9 mouse cellular contexts compared by ENCODE assay signal in genomic region chr6:125087937-125088336, GRCm38 (mm10). TPM values are rescaled to one million over a fixed set of nuclear protein-coding genes. Genes with fewer than 3 reads are reported as not detected.
DNase-seq lines count a peak whose midpoint lies in the region; ATAC-seq lines count a peak whose summit lies in the region.
"Had no signal": no experiment of that assay in that cellular context is flagged by ENCODE, and none has a peak within 500 bp of the region (broad histone marks: within the 10 kb centered on the region; RNA-seq: fewer than 3 reads in every experiment).

No protein-coding gene starts in this region.

- DNase-seq in heart, postnatal 10 days = no peak
- DNase-seq in embryonic facial prominence, embryonic 11.5 days (ENCODE audit: low spot score) = no peak
- no peak for DNase-seq in midbrain, embryonic 11.5 days (ENCODE audit: low spot score, missing footprints)
- DNase-seq in thymus, adult 18-20 months = no peak
- DNase-seq in ovary, postnatal 36 days (ENCODE audit: low spot score) = no peak
- no peak for DNase-seq in MN1 (ENCODE audit: low spot score)

- H3K9ac ChIP-seq in heart, embryonic 11.5 days (ENCODE audit: low read depth, low read length) = no peak overlapping the region
- no peak overlapping the region for H3K9ac ChIP-seq in embryonic facial prominence, embryonic 11.5 days (replicated peaks; ENCODE audit: low read length)
- no peak overlapping the region for H3K9ac ChIP-seq in hindbrain, embryonic 15.5 days
- H3K9ac ChIP-seq in midbrain, embryonic 11.5 days (ENCODE audit: low read length) = no peak overlapping the region

- intact Hi-C loops in heart, postnatal 10 days (cut with DNase I) = no loop called here

- no peak overlapping the region for H3K4me2 ChIP-seq in heart, embryonic 11.5 days
- no peak overlapping the region for H3K4me2 ChIP-seq in embryonic facial prominence, embryonic 11.5 days (ENCODE audit: low read depth, low read length)
- no peak overlapping the region for H3K4me2 ChIP-seq in hindbrain, embryonic 15.5 days
- H3K4me2 ChIP-seq in midbrain, embryonic 11.5 days = no peak overlapping the region

- no peak overlapping the region for H3K4me3 ChIP-seq in heart, embryonic 11.5 days (ENCODE audit: low read depth, low read length)
- no peak overlapping the region for H3K4me3 ChIP-seq in embryonic facial prominence, embryonic 11.5 days (ENCODE audit: low read depth, low read length)
- H3K4me3 ChIP-seq in hindbrain, embryonic 15.5 days = no peak overlapping the region
- no peak overlapping the region for H3K4me3 ChIP-seq in midbrain, embryonic 11.5 days (ENCODE audit: low read depth, low read length)

- H3K27me3 ChIP-seq in heart, embryonic 11.5 days (ENCODE audit: control insufficient read depth, insufficient read depth, low read length) = no peaks in the 10 kb centered on the region
- H3K27me3 ChIP-seq in embryonic facial prominence, embryonic 11.5 days (ENCODE audit: control insufficient read depth, insufficient read depth, low read length) = no peaks in the 10 kb centered on the region
- H3K27me3 ChIP-seq in hindbrain, embryonic 15.5 days = no peaks in the 10 kb centered on the region
- no peaks in the 10 kb centered on the region for H3K27me3 ChIP-seq in midbrain, embryonic 11.5 days (ENCODE audit: control insufficient read depth, insufficient read depth, low read length)

- WGBS in heart, embryonic 11.5 days (ENCODE audit: insufficient replicate concordance) = 80% methylated on average over 3 of the region's 3 CpGs
- WGBS in embryonic facial prominence, embryonic 11.5 days = 85% methylated on average over 3 of the region's 3 CpGs
- WGBS in hindbrain, embryonic 15.5 days = 78% methylated on average over 3 of the region's 3 CpGs
- WGBS in midbrain, embryonic 11.5 days = 74% methylated on average over 3 of the region's 3 CpGs

- H3K9me3 ChIP-seq in heart, embryonic 11.5 days (replicated peaks; ENCODE audit: control insufficient read depth, low read length) = no peaks in the 10 kb centered on the region
- H3K9me3 ChIP-seq in embryonic facial prominence, embryonic 11.5 days (replicated peaks; ENCODE audit: control insufficient read depth, low read length) = no peaks in the 10 kb centered on the region
- no peaks in the 10 kb centered on the region for H3K9me3 ChIP-seq in hindbrain, embryonic 15.5 days
- H3K9me3 ChIP-seq in midbrain, embryonic 11.5 days (ENCODE audit: control insufficient read depth, low read length) = no peaks in the 10 kb centered on the region

- H3K36me3 ChIP-seq in heart, embryonic 11.5 days (ENCODE audit: control insufficient read depth, insufficient read depth, low read length) = no peaks in the 10 kb centered on the region
- no peaks in the 10 kb centered on the region for H3K36me3 ChIP-seq in embryonic facial prominence, embryonic 11.5 days (replicated peaks; ENCODE audit: control insufficient read depth, insufficient read depth, low read depth, low read length)
- no peaks in the 10 kb centered on the region for H3K36me3 ChIP-seq in hindbrain, embryonic 15.5 days
- H3K36me3 ChIP-seq in midbrain, embryonic 11.5 days (ENCODE audit: control insufficient read depth, insufficient read depth, low read length) = no peaks in the 10 kb centered on the region

- ATAC-seq in heart, embryonic 11.5 days (replicated peaks; ENCODE audit: insufficient number of reproducible peaks, low FRiP score, low TSS enrichment) = no peak
- ATAC-seq in embryonic facial prominence, embryonic 11.5 days (replicated peaks; ENCODE audit: insufficient number of reproducible peaks, low FRiP score, low TSS enrichment, low read depth) = no peak
- no peak for ATAC-seq in hindbrain, embryonic 15.5 days (ENCODE audit: low FRiP score, low read depth)
- ATAC-seq in midbrain, embryonic 11.5 days (ENCODE audit: low FRiP score) = no peak

- peak overlapping the region; percentile 92 for H3K27ac ChIP-seq in heart, embryonic 11.5 days (ENCODE audit: low read depth, low read length)
- H3K27ac ChIP-seq in embryonic facial prominence, embryonic 11.5 days (replicated peaks; ENCODE audit: low read depth, low read length) = 0 out of 2 replicates have a peak overlapping the region, but pooled peaks have one; percentile 78
- H3K27ac ChIP-seq in hindbrain, embryonic 15.5 days (replicated peaks) = peak overlapping the region; percentile 93
- peak overlapping the region; percentile 96 for H3K27ac ChIP-seq in midbrain, embryonic 11.5 days (ENCODE audit: low read depth, low read length)

- peaks cover 22% of the 10 kb centered on the region for H3K4me1 ChIP-seq in heart, embryonic 11.5 days (ENCODE audit: control insufficient read depth, insufficient read depth, low read length)
- peaks cover 3% of the 10 kb centered on the region for H3K4me1 ChIP-seq in embryonic facial prominence, embryonic 11.5 days (ENCODE audit: control insufficient read depth, insufficient read depth, low read length)
- peaks cover 28% of the 10 kb centered on the region for H3K4me1 ChIP-seq in hindbrain, embryonic 15.5 days (replicated peaks)
- H3K4me1 ChIP-seq in midbrain, embryonic 11.5 days (ENCODE audit: control insufficient read depth, insufficient read depth, low read length) = peaks cover 17% of the 10 kb centered on the region

RNA-seq across cellular contexts. Expression of gene Chd4, which starts 7.8 kb away (rescaled TPM):
- polyA plus RNA-seq in heart, embryonic 11.5 days (2014; fragmentation: Nextera tagmentation; extraction: Ambion mirVana) = 64.4 and 67.8 TPM in 2 replicates
- total RNA-seq in heart, postnatal 10 days (2021) = 100 to 1,000 TPM; 170 to 183 TPM
- polyA plus RNA-seq in embryonic facial prominence, embryonic 11.5 days (2014; fragmentation: Nextera tagmentation; extraction: Ambion mirVana) = 93.2 and 94.5 TPM in 2 replicates
- 90.3 and 93.1 TPM in 2 replicates for polyA plus RNA-seq in hindbrain, embryonic 15.5 days (2015; fragmentation: Nextera tagmentation; extraction: Ambion mirVana)
- 96.9 and 99.3 TPM in 2 replicates for polyA plus RNA-seq in midbrain, embryonic 11.5 days (2014; fragmentation: Nextera tagmentation; extraction: Ambion mirVana)

RNA-seq across cellular contexts. Expression of gene Lpar5, which starts 20.2 kb away (rescaled TPM):
- 0.27 TPM in 1 of 2 replicates, not detected in the other for polyA plus RNA-seq in heart, embryonic 11.5 days (2014; fragmentation: Nextera tagmentation; extraction: Ambion mirVana)
- under 1 TPM; 0.37 to 0.53 TPM for total RNA-seq in heart, postnatal 10 days (2021)
- 0.25 and 0.49 TPM in 2 replicates for polyA plus RNA-seq in embryonic facial prominence, embryonic 11.5 days (2014; fragmentation: Nextera tagmentation; extraction: Ambion mirVana)
- polyA plus RNA-seq in hindbrain, embryonic 15.5 days (2015; fragmentation: Nextera tagmentation; extraction: Ambion mirVana) = 0.54 and 1.0 TPM in 2 replicates
- polyA plus RNA-seq in midbrain, embryonic 11.5 days (2014; fragmentation: Nextera tagmentation; extraction: Ambion mirVana) = 0.11 TPM in 1 of 2 replicates, not detected in the other
- polyA plus RNA-seq: C2C12 had no signal

RNA-seq across cellular contexts. Expression of gene Acrbp, which starts 38.4 kb away (rescaled TPM):
- 8.3 TPM in 2 replicates for polyA plus RNA-seq in heart, embryonic 11.5 days (2014; fragmentation: Nextera tagmentation; extraction: Ambion mirVana)
- 1 to 10 TPM; 2.1 to 2.8 TPM for total RNA-seq in heart, postnatal 10 days (2021)
- polyA plus RNA-seq in embryonic facial prominence, embryonic 11.5 days (2014; fragmentation: Nextera tagmentation; extraction: Ambion mirVana) = 10.0 and 12.5 TPM in 2 replicates
- polyA plus RNA-seq in hindbrain, embryonic 15.5 days (2015; fragmentation: Nextera tagmentation; extraction: Ambion mirVana) = 19.1 and 20.9 TPM in 2 replicates
- polyA plus RNA-seq in midbrain, embryonic 11.5 days (2014; fragmentation: Nextera tagmentation; extraction: Ambion mirVana) = 9.2 and 10.8 TPM in 2 replicates

RNA-seq across cellular contexts. Expression of gene Nop2, which starts 43.8 kb away (rescaled TPM):
- polyA plus RNA-seq in heart, embryonic 11.5 days (2014; fragmentation: Nextera tagmentation; extraction: Ambion mirVana) = 50.7 and 52.9 TPM in 2 replicates
- 10 to 100 TPM; 23.7 to 25.3 TPM for total RNA-seq in heart, postnatal 10 days (2021)
- polyA plus RNA-seq in embryonic facial prominence, embryonic 11.5 days (2014; fragmentation: Nextera tagmentation; extraction: Ambion mirVana) = 66.3 and 69.8 TPM in 2 replicates
- polyA plus RNA-seq in hindbrain, embryonic 15.5 days (2015; fragmentation: Nextera tagmentation; extraction: Ambion mirVana) = 47.7 and 49.7 TPM in 2 replicates
- 55.1 and 58.4 TPM in 2 replicates for polyA plus RNA-seq in midbrain, embryonic 11.5 days (2014; fragmentation: Nextera tagmentation; extraction: Ambion mirVana)

RNA-seq across cellular contexts. Expression of gene Ing4, which starts 48.4 kb away (rescaled TPM):
- polyA plus RNA-seq in heart, embryonic 11.5 days (2014; fragmentation: Nextera tagmentation; extraction: Ambion mirVana) = 66.6 and 80.5 TPM in 2 replicates
- 10 to 100 TPM; 41.8 to 47.3 TPM for total RNA-seq in heart, postnatal 10 days (2021)
- 141 and 145 TPM in 2 replicates for polyA plus RNA-seq in embryonic facial prominence, embryonic 11.5 days (2014; fragmentation: Nextera tagmentation; extraction: Ambion mirVana)
- 141 and 144 TPM in 2 replicates for polyA plus RNA-seq in hindbrain, embryonic 15.5 days (2015; fragmentation: Nextera tagmentation; extraction: Ambion mirVana)
- 139 and 146 TPM in 2 replicates for polyA plus RNA-seq in midbrain, embryonic 11.5 days (2014; fragmentation: Nextera tagmentation; extraction: Ambion mirVana)
